Mouse (Mus musculus) WW6 (cell line): Measurements from ENCODE around the gene Cep19.

Source experiments
- DNase-seq: peaks from one replicate; pipeline ENCODE4 v3.0.0-alpha.2; 2013; ENCODE audit warnings: low read depth, low spot score

The Cep19 gene

DNA sequence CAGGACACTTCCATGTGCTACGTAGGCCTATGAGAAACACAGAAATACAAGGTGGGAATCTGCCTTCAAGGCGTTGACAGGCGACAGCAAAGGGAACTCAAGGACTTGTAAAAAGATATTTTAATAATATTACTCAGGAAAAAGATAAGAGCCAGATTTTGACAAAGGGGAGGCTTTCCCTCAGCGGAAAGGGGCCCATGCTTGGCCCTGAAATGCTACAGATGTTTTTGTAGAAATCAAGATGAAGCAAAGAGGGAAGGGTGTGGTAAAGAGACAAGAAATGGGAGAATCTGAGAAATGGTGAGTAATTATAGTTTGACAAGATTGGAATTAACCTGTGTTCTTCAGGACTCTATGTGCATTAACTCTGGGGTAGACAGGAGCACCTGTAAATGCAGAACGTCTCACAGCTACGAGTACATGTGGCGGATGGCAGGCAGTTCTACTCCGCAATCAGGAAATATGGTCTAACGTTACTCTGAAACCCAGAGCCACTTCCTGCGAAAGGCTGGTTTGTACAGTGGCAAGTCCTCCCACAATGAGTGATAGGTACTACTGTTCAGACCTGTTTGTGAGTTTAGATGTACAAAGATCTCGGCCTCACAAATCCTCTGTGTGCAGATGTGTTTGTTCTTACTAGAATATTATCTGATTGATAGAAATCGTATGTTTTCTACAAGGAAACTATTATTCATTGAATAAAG is 7.9 kb downstream of the Cep19 start:
- no peak for DNase-seq

DNA sequence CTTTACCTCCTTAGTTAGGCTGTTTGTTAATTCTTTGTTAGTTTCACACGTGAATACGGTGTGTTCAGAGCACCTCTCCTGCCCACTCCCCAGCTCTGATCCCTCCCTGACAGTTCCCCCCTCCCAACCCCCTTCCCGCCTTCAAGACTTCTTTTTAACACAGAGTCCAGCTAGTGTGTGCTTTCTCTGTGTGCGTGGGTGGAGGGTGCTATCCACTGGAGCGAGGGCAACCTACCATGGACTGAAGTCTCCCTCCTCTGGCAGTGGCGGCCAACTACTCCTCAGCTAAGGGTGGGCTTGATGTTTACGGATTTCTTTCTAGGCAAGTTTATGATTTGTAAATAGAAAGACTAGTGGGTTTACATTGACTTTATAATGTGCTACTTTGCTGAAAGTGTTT is 8.6 kb downstream of the Cep19 start:
- DNase-seq, result no peak

DNA sequence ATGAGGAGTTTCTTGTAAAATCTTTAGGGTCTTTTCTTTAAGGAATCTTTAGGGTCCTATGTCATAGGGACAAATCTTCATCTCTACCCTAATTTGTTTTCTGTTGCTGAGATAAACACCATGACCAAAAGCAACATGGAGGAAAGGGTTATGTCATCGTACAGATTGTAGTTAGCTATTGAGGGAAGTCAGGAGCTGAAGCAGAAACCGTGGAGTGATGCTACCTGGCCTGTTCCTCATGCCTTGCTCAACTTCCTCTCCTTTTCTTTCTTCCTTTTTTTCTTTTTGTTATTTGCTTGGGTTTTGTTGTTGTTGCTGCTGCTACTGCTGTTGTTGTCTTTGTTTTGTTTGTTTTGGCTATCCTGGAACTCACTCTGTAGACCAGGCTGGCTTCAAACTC is 9.0 kb downstream of the Cep19 start:
- no peak for DNase-seq

DNA sequence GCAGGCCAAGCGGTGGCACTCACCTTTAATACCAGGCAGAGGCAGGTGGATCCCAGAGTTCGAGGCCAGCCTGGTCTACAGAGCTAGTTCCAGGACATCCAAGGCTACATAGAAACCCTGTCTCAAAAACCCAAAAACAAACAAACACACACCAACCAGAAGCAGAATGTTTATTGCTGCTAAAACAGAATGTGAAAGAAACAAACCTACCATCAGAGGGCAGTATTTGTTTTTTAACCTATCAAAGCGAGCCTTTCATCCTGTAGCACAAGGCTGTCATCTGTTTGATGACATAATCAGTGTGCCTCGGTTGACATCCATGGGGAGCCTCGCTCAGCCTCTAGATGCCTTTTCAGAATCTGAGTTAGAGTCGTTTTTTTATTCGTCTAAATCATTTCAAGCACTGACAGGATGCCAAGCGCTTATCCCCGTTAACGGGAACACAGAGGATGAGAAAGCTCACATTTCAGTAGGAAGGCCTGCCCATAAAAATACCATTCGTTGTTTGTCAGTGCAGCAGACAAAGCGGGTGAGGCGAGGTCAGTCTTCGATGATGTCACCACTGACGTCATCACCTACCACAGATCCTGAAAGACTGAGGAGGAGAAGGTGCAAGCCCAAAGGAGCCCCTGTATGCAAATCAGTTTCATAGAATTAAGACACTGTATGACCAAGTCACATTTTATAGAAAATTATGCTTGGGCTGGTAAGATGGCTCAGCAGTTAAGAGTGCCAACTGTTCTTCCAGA is 11.5 kb downstream of the Cep19 start:
- DNase-seq, result no peak

DNA sequence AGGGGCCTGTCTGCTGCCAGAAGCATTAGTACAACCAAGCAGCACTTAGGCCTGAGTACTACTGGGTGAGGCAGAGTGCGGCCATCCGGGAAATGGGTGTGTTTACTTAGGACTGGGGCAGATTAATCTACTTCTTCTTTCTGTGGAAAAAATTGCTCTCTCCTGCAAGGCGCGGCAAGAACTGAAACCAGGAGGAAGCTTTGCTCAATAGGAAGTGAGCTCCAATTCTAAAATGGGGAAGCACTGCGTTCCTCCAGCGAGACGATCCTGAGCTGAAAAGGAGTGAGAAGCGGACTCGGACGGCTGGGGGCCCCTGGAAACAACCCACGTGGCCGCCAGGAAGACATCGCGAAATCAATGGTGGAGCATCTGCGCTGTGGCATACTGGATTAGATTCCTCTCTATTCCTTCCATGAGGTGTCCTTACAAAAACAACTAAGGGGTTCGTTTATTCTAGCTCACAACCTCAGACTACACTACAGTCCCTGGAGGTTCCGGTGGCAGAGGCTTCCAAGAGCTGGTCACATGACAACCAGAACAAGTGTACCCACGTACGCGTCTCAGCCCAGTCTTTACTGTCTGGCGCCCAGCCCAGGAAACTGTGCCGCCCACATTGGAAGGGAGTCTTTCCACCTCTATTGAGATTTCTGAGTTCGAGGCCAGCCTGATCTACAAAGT is 14.1 kb downstream of the Cep19 start:
- DNase-seq, result no peak

DNA sequence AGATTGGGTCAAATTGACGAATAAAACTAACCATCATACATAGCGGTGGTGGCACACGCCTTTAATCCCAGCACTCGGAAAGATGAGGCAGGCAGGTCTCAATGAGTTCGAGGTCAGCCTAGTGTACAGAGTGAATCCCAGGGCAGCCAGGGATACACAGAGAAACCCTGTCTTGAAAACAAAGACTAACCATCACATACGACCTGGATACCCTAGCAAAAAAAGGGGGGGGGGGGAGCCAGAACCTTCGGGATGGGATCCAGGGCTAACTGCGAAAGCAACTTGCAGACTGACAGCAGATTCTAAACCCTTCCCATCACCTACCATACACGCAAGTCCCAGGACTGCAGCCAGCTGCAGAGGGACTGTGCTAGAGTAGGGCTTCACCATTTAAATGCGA is 14.8 kb downstream of the Cep19 start:
- no peak for DNase-seq

DNA sequence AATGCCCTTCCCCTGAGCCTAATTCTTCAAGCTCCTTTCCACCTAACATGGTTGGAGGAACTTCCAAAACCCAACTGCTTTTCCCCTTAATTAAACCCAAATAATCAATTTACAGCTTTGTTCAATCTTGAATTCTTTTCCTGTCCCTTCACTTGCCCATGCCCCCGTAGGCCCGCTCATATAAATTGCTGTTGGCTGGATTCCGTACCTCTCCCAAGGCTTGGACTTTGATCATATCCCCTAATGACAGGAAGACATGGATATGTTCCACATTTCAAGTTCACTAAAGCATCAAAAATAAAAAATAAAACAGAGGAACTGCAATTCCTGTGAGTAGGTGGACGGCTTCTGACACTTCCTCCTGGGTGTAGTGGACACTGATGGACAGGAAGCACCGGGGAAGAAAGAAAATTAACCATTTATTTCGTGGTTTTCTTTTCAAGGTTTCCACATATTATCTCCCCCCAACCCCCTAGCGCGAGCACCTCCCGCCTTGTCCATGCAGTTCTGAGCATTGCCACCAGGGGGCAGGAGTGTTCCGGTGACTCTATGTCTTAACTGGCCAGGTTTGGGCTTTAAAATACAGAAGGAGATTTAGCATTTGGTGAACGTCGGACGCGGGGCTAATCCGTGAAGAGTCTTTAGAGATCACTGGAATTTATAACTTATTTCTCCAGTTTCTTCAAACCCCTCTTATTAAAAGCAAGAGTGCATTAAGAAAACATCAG is 15.5 kb downstream of the Cep19 start:
- DNase-seq, result no peak

DNA sequence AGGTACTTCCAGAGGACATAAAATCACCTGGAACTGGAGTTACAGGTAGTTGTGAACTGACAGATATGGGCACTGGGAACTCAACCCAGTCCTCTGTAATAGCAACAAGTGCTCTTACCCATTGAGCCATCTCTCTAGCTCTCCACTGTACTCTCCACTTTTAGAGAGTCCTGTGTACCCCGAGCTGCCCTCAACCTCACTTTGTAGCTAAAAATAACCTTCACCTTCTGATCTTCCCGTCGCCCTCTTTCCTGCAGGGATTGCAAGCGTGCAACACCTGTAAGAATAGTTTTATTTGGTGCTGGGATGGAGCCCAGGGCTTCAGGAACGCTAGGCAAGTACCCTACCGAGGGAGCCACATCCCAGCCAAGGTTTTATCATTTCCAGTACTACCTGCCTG is 16.2 kb downstream of the Cep19 start:
- no peak for DNase-seq

DNA sequence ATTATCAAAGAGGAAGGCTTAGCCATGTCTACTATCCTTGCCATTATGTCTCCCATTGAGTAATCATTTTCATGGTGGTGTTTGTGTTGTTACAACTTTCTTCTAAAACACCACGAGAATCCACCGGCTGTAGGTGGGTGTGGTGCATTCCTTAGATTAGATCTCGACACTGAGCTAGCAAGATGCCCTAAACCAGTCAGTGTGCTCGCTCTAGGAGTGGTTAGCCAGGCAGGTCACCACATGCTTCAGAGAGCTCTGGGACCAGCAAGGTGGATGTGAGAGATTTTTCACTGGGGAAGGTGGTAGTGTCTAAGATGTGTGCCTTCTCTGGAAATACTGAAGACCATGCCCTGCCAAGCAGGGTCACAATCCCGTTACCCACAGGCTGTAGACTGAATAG is 16.6 kb downstream of the Cep19 start:
- DNase-seq, result no peak

DNA sequence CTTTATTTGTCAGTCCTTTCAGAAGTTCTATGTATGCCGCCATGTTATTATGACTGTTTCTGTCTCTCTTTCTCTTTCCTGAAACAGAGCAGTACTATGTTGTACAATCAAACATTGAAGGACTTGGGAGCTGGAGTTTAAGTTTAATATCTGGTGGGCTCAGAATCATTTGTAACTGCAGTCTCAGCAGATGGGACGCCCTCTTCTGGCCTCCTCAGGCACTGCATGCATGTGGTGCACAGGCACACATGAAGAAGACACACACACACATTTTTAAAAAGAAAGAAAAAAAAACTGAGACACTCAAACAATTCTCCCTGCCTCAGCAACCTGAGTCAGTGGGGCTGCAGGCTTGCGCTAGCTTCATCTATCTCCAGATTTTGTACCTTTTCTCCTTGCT is 20.9 kb downstream of the Cep19 start:
- no peak for DNase-seq

DNA sequence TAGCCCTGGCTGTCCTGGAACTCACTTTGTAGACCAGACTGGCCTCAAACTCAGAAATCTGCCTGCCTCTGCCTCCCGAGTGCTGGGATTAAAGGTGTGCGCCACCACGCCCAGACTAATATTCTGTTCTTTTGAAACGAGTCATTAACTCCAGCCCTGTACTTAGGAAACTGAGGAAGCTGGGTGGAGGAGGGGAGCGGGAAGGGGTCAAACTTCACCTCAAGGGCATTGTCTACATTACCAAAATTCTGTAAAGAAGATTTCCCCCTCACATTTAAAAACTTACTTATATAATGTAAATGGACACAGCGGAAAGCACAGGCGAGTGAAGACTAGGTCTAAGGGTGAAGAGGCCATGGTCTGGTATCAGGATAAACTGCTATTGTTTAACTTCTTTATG is 24.4 kb downstream of the Cep19 start:
- no peak for DNase-seq

DNA sequence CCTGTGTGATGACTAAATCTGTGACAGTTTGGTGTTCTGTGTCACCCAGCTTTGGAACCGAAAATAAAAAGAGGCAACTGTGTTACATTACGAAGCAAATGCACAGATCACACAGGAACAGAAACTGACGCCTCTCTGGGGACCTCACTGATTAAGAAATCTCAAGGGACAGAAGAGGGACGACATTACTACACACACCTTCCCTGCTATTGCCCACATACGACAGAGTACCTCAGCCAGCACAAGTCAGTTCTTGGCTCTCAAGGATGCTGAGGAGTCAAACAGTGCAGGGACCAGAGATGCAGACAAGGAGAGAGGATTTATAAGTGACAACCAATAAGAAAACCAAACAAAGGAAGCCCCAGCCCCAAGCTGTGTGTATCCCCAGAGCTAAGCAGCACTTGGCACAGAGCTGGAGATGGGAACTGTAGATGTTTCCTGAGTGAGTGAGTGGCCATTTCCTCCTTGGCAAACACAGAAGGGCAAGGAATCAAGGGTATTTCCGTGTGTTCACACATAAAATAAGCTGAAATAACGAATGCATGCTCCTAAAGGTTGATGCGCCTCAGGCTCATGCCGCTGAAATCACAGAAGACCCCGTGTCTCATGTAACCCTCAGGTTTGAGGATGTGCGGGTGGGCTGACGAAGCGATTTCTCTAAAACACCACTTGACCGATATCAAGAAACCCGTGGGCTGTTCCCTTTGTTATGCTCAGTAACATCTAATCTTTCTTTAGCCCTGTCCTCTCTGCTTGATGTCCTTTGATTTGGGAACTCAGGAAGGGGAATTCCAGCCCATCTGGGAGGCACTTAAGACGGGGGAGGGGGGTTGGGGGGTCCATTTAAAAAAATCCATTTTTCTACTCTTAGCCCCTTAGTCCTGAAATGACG is 25.1 kb downstream of the Cep19 start:
- no peak for DNase-seq

DNA sequence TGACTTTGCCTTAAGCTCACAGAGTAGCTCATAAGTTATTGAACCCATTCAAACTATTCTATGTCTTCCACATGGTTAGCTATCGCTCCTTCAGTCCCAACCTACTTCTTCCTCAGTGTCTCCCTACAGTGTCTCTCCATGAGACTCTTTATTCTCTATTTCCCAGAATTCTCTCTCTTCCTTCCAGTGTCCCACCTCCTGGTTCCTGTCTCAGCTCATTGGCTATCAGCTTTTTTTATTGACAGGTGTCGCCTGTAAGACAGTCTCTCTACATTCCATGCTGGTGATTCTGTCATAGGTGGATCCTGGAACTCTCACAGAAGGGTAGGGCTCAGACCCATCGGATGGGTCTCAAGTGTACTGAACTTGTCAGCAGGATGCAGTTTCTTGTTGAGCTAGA is 25.8 kb downstream of the Cep19 start:
- DNase-seq, result no peak

DNA sequence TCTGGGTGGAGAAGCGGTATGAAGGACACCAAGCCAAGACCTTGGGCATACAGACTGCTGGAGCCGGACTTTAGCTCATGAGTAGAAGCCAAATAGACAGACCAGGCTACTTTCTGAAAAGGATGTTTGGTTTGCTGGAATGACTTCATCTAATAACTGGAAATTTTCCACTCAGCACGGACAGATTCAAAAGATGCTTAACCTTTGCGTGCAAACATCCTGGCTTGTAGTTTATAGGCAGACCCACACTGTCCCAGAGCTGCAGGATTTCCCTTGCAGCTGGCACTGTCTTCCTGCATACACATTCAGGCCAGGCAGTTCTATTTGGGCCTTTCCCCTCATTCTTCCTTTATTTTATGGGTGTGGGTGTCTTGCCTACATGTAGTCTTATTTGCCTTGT is 27.4 kb downstream of the Cep19 start:
- DNase-seq, result no peak

DNA sequence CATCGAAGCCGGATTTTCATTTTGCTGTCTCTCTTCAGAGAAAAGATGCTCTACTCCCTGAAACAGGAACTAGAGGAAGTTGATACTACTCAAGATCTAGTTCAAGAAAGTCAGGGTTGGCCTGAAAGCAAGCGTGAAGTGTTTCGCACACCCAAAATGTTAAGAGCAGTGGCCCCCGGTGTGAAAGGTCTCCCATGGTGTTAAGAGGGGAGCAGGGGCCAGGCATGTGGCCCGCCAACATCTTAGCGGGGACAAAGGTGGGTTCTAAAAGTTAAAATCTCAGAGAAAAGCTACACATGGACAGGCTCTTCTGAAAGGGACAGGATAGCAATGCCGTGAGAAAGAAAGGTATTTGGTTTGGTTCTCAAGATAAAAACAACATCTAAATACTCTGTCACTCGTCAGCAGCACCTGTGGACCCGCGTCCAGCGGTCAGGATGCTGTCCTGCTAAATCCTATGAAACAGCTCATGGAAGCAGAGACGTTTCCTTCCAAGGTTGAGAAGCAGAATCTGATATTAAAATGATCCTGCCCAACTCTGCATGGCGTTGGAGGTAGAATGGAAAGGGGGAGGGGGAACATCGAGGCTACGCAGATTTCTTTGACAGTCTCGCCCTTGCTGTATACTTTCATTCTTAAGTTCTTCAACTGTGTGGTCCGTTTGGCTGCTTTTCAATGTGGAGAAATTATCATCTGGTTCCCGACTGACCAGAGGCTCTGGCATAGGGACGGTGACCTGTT is 30.0 kb downstream of the Cep19 start:
- no peak for DNase-seq

DNA sequence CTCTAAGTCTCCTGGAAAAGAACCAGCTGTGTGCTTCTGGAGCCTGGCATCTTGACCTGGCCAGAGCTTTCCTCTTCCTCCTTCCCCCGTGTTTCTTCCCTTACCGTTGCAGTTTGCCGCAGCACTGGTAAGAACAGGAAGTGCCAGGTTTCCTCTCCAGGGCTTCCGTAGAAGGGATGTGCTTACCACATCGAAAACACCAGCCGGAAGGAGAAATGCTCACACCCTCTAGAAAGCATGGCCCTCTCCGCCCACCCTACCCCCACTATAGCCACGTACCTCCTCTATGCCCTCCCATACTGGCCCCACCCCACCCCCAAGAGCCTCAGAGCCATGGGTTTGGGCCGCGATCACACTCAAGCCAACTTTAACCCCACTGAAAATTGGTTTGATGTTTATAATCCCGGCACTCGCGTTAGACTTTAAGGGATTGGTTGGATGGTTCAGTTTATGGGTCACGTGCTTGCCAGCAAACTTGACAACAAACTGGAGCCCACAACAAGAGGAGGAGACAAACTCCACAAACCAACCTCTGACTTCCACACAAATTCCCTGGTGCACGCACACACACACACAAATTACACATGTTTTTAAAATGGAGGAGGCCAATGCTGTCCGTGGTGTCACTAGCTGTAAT is 30.7 kb downstream of the Cep19 start:
- no peak for DNase-seq

DNA sequence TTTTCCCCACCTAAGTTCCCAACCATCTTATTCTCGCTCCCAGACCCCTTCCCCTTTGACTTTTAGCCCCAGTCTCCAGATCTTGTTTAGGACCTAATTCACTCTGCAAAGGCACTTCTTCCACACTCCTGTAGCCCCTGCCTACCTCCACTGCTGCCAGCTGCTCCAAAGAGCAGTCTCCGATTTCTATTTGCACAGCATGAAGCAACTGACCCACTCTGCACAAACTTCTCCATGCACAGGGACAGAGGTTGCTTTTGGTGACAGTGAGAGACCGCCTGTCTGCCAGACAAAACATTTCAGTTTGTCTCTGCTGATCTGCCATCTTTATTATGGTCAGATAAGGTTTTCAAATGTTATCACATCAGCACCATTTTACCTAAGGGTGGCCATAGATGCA is 33.5 kb downstream of the Cep19 start:
- no peak for DNase-seq

DNA sequence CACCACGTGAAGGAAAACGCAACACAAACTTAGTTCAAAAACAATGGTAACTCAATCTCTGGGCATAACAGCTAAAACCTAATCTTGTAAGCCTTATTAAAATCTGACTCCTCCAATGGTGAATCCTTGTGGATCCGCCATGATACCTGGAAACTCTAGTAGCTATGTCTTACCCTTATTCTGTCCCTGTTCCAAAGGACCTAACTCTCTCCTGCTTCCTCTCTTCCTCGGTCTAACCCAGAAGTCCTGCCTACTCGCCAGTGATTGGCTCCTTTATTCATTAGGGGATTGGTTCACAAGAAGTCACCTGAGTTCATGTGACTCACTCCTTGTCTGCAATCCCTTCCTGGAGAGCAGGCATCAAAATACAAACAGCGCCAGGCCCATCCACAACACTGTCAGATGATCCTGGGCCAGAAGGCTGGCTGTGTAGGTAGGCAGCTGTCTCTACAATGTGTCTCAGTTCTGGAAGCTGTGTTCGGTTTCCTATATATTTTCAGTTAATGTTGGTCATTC is 36.3 kb downstream of the Cep19 start:
- peak; percentile 28 for DNase-seq

DNA sequence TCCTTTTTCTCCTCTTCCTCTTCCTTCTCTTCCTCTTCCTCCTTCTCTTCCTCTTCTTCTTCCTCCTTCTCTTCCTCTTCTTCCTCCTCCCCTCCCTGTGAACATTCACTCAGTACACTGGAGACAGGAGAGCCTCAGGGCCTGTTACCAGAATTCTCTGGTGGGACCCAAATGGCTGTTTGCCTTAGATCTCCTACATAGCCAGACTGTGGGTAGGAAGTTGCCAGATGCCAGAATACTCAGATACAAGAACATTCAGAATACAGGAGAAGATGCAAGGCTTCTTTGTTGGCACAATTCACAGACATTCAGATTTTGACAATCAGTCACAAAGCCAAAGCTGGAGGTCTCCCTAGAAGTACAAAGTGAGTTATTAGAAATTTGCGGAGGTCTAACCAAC is 39.4 kb downstream of the Cep19 start:
- DNase-seq, result no peak

DNA sequence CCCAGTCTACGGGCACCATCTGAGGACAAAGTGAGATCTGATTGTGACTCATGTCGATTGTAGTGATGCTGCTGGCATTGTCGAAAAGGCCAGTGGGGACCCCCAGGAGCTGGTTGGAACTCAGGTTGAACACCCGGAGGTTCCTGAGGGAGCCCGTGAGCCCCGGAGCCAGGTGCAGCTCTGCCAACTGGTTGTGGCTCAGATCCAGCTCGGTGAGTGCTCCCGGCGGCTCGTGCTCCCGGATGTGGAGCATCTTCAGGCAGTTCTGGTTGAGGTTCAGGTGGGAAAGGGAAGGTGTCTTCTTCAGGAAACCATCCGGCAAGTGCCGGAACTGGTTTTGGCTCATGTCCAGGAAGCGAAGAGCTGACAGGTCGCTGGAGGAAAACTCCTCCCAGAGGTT is 44.2 kb downstream of the Cep19 start:
- no peak for DNase-seq
